Mouse (Mus musculus): ENCODE results near the gene Tulp1. TPM values are rescaled to one million over a fixed set of nuclear protein-coding genes. Genes with fewer than 3 reads are reported as not detected.

Gene Tulp1
- polyA plus RNA-seq, 1 experiment: 0.12 TPM

- TF ChIP-seq CTCF (IDR thresholded peaks at IDR 0.05; ENCODE audit: control insufficient read depth, insufficient read depth, insufficient replicate concordance, low read depth, low read length): no peak
- TF ChIP-seq POLR2A (IDR thresholded peaks at IDR 0.05; ENCODE audit: control insufficient read depth, low read depth, low read length): no peak
- Histone ChIP-seq H3K27ac (ENCODE audit: control insufficient read depth, insufficient read depth, low read depth, low read length) (no peak overlapping the region), H3K4me3 (ENCODE audit: control insufficient read depth, low read depth, low read length) (no peak overlapping the region), H3K27me3 (ENCODE audit: control insufficient read depth, insufficient read depth, low read length) (no peaks in the 10 kb centered on the region), H3K36me3 (ENCODE audit: control insufficient read depth, insufficient read depth, low read length) (no peaks in the 10 kb centered on the region), H3K4me1 (ENCODE audit: control insufficient read depth, insufficient read depth, low read length) (peaks cover 15% of the 10 kb centered on the region)
Observed at GRCm38 (mm10) chr17:28352018-28352417, 13.0 kb downstream of the Tulp1 start.

- Histone ChIP-seq H3K36me3 (ENCODE audit: control insufficient read depth, insufficient read depth, low read length) (no peaks in the 10 kb centered on the region), H3K4me3 (ENCODE audit: control insufficient read depth, low read depth, low read length) (peak overlapping the region; percentile 84; the same call in 1 of the 2 replicates), H3K27me3 (ENCODE audit: control insufficient read depth, insufficient read depth, low read length) (no peaks in the 10 kb centered on the region), H3K27ac (ENCODE audit: control insufficient read depth, insufficient read depth, low read depth, low read length) (no peak overlapping the region), H3K4me1 (ENCODE audit: control insufficient read depth, insufficient read depth, low read length) (peaks cover 15% of the 10 kb centered on the region)
- no peak for TF ChIP-seq POLR2A (IDR thresholded peaks at IDR 0.05; ENCODE audit: control insufficient read depth, low read depth, low read length)
- no peak for TF ChIP-seq CTCF (IDR thresholded peaks at IDR 0.05; ENCODE audit: control insufficient read depth, insufficient read depth, insufficient replicate concordance, low read depth, low read length)
Observed at GRCm38 (mm10) chr17:28351353-28351890, 13.6 kb downstream of the Tulp1 start.

GRCm38 (mm10) chr17:28350466-28351352, 14.3 kb downstream of the Tulp1 start, which contains the start of gene Tead3:
Gene Tead3, minus strand, starts transcription at chr17:28350817.
- peak within 1 kb of the TSS; percentile 84 for H3K4me3 ChIP-seq (ENCODE audit: control insufficient read depth, low read depth, low read length)
- TF ChIP-seq POLR2A (IDR thresholded peaks at IDR 0.05; ENCODE audit: control insufficient read depth, low read depth, low read length): no peak; the same call in 1 of the 2 replicates
- no peak for TF ChIP-seq CTCF (IDR thresholded peaks at IDR 0.05; ENCODE audit: control insufficient read depth, insufficient read depth, insufficient replicate concordance, low read depth, low read length)
- H3K27ac ChIP-seq (ENCODE audit: control insufficient read depth, insufficient read depth, low read depth, low read length): peak within 1 kb of the TSS; percentile 76; the same call in 1 of the 2 replicates
- no peaks in the 10 kb centered on the region for H3K36me3 ChIP-seq (ENCODE audit: control insufficient read depth, insufficient read depth, low read length)
- H3K27me3 ChIP-seq (ENCODE audit: control insufficient read depth, insufficient read depth, low read length): no peaks in the 10 kb centered on the region
- H3K4me1 ChIP-seq (ENCODE audit: control insufficient read depth, insufficient read depth, low read length): peaks cover 15% of the 10 kb centered on the region

- Histone ChIP-seq H3K36me3 (ENCODE audit: control insufficient read depth, insufficient read depth, low read length) (no peaks in the 10 kb centered on the region), H3K4me1 (ENCODE audit: control insufficient read depth, insufficient read depth, low read length) (peaks cover 15% of the 10 kb centered on the region), H3K4me3 (ENCODE audit: control insufficient read depth, low read depth, low read length) (peak overlapping the region; percentile 75), H3K27me3 (ENCODE audit: control insufficient read depth, insufficient read depth, low read length) (no peaks in the 10 kb centered on the region), H3K27ac (ENCODE audit: control insufficient read depth, insufficient read depth, low read depth, low read length) (no peak overlapping the region)
- TF ChIP-seq CTCF (IDR thresholded peaks at IDR 0.05; ENCODE audit: control insufficient read depth, insufficient read depth, insufficient replicate concordance, low read depth, low read length): no peak
- TF ChIP-seq POLR2A (IDR thresholded peaks at IDR 0.05; ENCODE audit: control insufficient read depth, low read depth, low read length): no peak
Observed at GRCm38 (mm10) chr17:28349901-28350465, 15.0 kb downstream of the Tulp1 start.

GRCm38 (mm10) chr17:28349264-28349880, 15.7 kb downstream of the Tulp1 start:
- TF ChIP-seq POLR2A (IDR thresholded peaks at IDR 0.05; ENCODE audit: control insufficient read depth, low read depth, low read length) (no peak), CTCF (IDR thresholded peaks at IDR 0.05; ENCODE audit: control insufficient read depth, insufficient read depth, insufficient replicate concordance, low read depth, low read length) (no peak)
- Histone ChIP-seq H3K4me1 (ENCODE audit: control insufficient read depth, insufficient read depth, low read length) (peaks cover 15% of the 10 kb centered on the region), H3K4me3 (ENCODE audit: control insufficient read depth, low read depth, low read length) (peak overlapping the region; percentile 75), H3K27ac (ENCODE audit: control insufficient read depth, insufficient read depth, low read depth, low read length) (no peak overlapping the region), H3K27me3 (ENCODE audit: control insufficient read depth, insufficient read depth, low read length) (no peaks in the 10 kb centered on the region), H3K36me3 (ENCODE audit: control insufficient read depth, insufficient read depth, low read length) (no peaks in the 10 kb centered on the region)

- no peaks in the 10 kb centered on the region for H3K27me3 ChIP-seq (ENCODE audit: control insufficient read depth, insufficient read depth, low read length)
- H3K4me3 ChIP-seq (ENCODE audit: control insufficient read depth, low read depth, low read length): no peak overlapping the region
- H3K27ac ChIP-seq (ENCODE audit: control insufficient read depth, insufficient read depth, low read depth, low read length): no peak overlapping the region
- H3K36me3 ChIP-seq (ENCODE audit: control insufficient read depth, insufficient read depth, low read length): no peaks in the 10 kb centered on the region
- TF ChIP-seq CTCF (IDR thresholded peaks at IDR 0.05; ENCODE audit: control insufficient read depth, insufficient read depth, insufficient replicate concordance, low read depth, low read length): no peak
- no peak for TF ChIP-seq POLR2A (IDR thresholded peaks at IDR 0.05; ENCODE audit: control insufficient read depth, low read depth, low read length)
- H3K4me1 ChIP-seq (ENCODE audit: control insufficient read depth, insufficient read depth, low read length): peaks cover 15% of the 10 kb centered on the region
Observed at GRCm38 (mm10) chr17:28348211-28348610, 16.8 kb downstream of the Tulp1 start.

GRCm38 (mm10) chr17:28347327-28347726, 17.7 kb downstream of the Tulp1 start:
- TF ChIP-seq POLR2A (IDR thresholded peaks at IDR 0.05; ENCODE audit: control insufficient read depth, low read depth, low read length): no peak
- peak; percentile 3; the same call in 1 of the 2 replicates for TF ChIP-seq CTCF (IDR thresholded peaks at IDR 0.05; ENCODE audit: control insufficient read depth, insufficient read depth, insufficient replicate concordance, low read depth, low read length)
- Histone ChIP-seq H3K27me3 (ENCODE audit: control insufficient read depth, insufficient read depth, low read length) (no peaks in the 10 kb centered on the region), H3K27ac (ENCODE audit: control insufficient read depth, insufficient read depth, low read depth, low read length) (no peak overlapping the region), H3K36me3 (ENCODE audit: control insufficient read depth, insufficient read depth, low read length) (no peaks in the 10 kb centered on the region), H3K4me1 (ENCODE audit: control insufficient read depth, insufficient read depth, low read length) (peaks cover 15% of the 10 kb centered on the region), H3K4me3 (ENCODE audit: control insufficient read depth, low read depth, low read length) (no peak overlapping the region)
